Mouse (Mus musculus) heart, adult 2 months (tissue): Measurements from ENCODE around the gene Myadml2.

Experiments used
- CTCF ChIP-seq: fragments of 200-600 bp; IDR thresholded peaks from 2 replicates; pipeline ENCODE4 v1.8.1; 2022; ENCODE audit warnings: antibody characterized with exemption, mild to moderate bottlenecking, moderate library complexity
- EP300 ChIP-seq: fragments of 200-500 bp; IDR thresholded peaks from 2 replicates; pipeline ENCODE4 v1.6.1; 2011; ENCODE audit warnings: low read depth, low read length, control low read depth; ENCODE audit not compliant: insufficient read depth

DNA sequence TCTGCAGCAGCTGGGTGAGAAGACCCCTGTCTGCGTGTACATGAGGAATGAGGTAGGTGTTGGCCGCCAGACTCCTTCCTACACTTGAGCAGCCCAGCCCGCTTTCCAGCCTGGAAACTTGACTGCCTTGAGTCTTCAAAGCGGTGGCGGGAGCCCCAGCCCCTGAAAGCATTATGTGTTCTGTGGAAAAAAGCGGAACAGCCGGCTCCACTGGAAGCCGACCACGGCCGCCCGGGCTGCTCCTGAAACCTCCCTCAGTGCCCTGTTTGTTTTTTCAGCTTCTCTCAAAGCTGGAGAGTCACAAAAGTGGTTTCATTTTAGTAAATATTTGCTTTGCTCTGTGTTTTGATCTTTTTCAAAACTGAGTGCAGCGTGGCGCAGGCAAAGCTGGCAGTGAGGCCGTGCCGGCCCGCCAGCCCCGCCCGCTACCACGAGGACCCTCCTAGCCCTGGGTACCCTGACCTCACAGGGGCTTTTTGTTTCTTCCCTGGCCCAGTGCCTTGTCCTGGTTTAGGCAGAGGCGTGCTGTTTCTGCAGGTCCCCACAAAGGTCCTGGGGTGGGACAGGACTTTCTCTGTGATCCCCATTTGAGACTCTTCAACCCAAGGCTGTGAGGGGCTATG is 38.8 kb upstream of the Myadml2 start:
- TF ChIP-seq CTCF (no peak), EP300 (no peak)
